Mouse (Mus musculus) olfactory bulb, adult 2 months (tissue): Measurements from ENCODE around the gene Lat.

Source experiments
- CTCF ChIP-seq: fragments of 200-500 bp; IDR thresholded peaks from 2 replicates; pipeline ENCODE4 v1.5.1; 2012; ENCODE audit warnings: low read depth, mild to moderate bottlenecking, low read length, moderate library complexity; ENCODE audit not compliant: insufficient read depth
- POLR2A ChIP-seq: fragments of 200-500 bp; IDR thresholded peaks from 2 replicates; pipeline ENCODE4 v1.6.1; 2012; ENCODE audit warnings: mild to moderate bottlenecking, low read depth, low read length, moderate library complexity; ENCODE audit not compliant: insufficient read depth

DNA sequence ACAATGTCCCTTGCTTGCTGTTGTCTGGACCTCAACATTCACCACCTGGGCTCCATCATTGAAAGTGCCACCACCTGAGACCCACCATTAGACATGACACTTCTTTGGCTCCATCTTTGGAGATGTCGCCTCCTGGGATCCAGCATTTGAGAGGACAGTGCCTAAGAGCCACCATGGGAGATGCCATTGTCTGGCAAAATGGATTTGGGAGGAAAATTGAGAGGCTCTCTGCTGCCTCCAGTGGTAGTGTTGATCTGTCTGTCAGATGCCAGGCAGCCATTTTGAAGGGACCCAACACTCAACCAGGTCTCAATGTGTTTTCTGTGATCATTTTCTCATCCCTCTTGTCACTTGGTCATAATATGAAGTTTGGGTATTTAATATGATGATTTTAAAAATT, 33.8 kb downstream of the Lat start:
- TF ChIP-seq CTCF = no peak
- TF ChIP-seq POLR2A = no peak
